Mouse (Mus musculus): ENCODE measurements around the gene Gm49325. TPM values are rescaled to one million over a fixed set of nuclear protein-coding genes. Genes with fewer than 3 reads are reported as not detected.

Gm49325 gene
- 10 to 100 TPM; 15.9 to 20.8 TPM for total RNA-seq (2021)

DNA sequence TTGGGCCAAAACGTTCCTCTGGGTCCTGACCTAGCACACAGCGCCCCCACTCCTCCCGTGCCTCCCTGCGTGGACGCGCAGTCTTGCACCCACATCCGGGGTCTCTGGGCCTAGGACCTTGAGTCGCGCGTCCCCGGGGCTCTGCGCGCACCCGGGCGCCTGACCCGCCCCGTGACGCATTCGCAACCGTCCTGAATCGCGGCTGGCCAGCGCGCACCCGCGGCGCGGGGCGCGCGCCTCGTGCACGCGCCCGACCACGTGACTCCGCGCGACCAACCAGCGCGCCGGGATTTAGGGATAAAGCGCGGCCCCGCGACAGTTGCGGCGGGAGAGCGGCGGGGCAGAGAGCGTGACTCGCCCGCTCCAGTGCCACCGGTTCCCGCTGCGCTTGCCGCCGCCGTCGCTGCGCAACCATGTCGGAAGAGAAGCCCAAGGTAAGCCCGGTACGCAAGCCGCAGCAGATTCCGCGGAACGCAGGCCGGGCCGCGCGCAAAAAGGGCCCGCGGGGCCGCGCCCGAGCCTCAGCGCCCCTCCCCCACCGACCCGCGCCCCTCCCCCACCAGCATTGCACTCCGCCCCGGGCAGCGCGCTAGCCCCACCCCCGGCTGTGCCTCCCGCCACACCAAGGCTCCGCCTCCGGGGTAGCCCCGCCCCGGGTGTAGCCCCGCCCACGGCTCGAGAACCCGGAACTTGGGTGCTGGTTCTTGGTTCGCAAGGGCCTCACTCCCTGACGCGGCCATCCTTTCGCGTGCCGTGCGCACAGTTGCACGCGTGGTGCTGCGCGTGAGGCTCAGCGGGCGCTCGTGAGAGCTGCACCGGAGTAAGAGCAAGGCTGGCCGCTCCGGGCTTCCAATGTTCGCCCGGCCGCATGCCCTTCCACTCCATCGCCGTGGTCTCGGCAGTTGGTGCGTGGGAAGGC lies at the start of gene Gm49325, which contains the start of gene Sumo3:
Gene Gm49325 (plus strand): TSS at position 290 of the 919 bp plus-strand sequence.
Gene Sumo3 (plus strand): TSS at position 190 of the 919 bp plus-strand sequence.
- DNase-seq, result peak; percentile 99

DNA sequence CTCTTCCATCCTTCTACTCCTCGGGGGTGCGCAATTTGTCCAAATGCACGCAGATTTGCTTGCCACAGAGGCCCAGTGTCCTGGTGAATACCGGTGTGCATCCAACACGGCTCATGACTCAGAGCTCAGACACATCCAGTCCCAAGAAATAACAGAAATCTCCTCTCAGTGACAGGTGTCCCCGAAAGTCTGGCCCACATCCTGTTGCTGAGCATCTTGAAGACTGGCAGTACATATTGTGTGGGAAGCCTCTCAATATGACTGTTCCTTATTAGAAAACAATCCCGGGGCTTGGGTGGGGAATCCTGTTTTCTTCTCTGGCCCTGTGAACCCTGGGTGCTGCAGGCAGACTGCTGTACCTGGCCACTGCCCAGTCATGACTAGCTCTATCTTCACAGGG lies 49.4 kb upstream of the Gm49325 start:
- DNase-seq, result no peak

DNA sequence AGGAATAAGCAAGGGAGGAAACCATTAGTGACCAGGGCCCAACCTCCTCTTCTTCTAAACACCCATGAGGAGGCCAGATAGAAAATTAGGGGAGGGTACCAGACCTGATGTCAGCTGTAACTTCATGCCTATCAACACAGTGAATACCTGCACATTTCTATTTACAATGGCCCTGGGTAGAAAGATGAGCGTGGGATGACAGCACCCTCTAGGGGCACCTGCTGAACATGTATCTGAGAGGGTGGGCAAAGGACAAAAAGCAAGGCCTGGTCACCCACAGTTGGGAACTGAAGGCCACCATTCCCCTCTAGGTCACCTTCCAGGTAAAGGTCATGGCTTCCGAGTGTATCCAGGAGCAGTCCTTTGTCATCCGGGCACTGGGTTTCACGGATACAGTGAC lies 48.4 kb upstream of the Gm49325 start:
- DNase-seq, result no peak

DNA sequence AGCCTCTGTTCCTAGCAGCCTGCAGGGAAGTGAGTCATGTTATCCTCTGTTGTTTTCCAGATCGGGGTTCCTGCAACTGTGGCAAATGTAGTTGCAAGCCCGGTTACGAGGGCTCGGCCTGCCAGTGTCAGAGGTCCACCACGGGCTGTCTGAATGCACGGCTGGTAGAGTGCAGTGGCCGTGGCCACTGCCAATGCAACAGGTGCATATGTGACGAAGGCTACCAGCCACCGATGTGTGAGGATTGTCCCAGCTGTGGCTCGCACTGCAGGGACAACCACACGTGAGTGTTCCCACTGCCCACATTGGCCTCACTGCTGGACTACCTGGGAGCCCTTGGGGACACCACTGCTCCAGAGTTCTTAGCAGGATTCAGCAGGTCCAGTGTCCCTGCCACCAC lies 45.9 kb upstream of the Gm49325 start:
- DNase-seq, result no peak

DNA sequence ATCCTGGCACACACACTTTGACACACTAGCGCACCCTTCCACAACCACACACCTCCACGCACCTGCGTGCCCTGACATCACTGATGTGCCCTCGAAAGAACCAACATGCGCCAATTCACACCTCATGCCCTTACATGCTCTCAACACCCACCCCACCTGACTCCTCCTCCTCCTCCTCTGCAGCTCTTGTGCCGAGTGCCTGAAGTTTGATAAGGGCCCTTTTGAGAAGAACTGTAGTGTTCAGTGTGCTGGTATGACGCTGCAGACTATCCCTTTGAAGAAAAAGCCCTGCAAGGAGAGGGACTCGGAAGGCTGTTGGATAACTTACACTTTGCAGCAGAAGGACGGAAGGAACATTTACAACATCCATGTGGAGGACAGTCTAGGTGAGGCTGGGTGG lies 45.2 kb upstream of the Gm49325 start:
- DNase-seq, result no peak

DNA sequence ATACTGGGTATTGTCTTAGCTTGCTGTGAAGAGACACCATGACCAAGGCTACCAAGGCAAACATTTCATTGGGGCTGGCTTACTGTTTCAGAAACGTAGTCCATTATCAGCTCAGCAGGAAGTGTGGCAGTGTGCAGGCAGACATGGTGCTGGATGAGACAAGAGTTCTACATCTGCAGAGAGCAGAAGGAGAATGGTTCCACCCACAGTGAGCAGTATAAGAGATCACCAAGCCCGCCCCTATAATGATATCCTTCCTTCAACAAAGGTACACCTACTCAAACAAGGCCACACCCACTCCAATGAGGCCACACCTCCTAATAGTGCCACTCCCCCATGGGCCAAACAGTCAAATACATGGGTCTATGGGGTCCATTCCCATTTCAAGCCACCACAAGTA lies 44.5 kb upstream of the Gm49325 start:
- no peak for DNase-seq

DNA sequence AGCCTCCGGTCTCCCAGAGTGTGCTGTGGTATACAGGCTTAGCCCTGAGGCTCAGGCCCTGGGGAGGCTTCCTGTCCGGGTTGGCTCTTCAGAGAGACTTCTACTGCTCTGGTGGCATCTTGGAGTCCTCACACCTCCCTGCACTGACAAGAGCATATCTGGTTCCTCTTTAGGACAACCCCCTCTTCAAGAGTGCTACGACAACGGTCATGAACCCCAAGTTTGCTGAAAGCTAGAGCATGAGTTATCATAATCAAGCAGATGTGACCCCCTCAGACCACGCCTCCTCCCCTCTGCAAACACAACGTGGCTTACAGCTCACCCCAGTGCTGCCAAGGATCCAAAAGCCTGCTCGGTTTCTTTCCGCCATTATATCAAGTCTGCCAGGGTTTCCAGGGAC lies 41.0 kb upstream of the Gm49325 start:
- DNase-seq, result no peak

DNA sequence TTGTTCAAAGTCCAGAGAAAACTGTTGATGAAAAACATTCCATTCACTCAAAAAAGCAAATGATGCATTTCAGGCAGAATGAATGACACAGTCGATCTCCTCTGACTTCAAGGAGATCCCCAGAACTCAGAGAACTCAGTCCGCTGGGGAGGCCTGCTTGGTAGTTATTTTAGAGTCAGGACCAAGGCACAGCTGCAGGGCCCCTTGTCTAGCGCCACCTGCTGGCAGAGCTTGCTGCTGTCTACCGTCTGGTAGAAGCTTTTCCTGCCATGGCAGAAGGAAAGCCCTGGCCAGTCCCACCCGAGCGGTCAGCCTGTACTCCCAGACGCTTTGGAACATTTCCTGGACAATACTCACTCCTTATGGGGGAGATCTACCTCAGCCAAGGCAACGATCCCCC lies 39.3 kb upstream of the Gm49325 start:
- peak; percentile 94 for DNase-seq

DNA sequence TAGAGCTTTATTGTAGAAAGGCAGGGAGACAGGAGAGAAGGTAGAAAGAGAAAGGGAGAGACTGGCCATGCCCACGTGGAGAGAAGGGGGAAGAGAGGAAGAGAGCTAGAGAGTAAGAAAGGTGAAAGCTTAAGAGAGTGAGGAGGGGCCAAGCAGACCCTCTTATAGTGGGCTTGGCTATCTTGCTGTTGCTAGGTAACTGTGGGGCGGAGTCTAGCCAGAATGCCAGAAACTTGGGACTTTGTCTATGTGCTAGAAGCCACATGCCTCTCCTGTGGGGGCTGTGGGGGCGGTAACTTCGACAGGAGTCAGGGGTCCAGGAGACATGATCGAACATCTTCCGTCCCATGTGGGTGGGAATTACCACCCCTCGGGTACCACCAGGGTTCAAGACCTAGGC lies 36.5 kb upstream of the Gm49325 start:
- no peak for DNase-seq

DNA sequence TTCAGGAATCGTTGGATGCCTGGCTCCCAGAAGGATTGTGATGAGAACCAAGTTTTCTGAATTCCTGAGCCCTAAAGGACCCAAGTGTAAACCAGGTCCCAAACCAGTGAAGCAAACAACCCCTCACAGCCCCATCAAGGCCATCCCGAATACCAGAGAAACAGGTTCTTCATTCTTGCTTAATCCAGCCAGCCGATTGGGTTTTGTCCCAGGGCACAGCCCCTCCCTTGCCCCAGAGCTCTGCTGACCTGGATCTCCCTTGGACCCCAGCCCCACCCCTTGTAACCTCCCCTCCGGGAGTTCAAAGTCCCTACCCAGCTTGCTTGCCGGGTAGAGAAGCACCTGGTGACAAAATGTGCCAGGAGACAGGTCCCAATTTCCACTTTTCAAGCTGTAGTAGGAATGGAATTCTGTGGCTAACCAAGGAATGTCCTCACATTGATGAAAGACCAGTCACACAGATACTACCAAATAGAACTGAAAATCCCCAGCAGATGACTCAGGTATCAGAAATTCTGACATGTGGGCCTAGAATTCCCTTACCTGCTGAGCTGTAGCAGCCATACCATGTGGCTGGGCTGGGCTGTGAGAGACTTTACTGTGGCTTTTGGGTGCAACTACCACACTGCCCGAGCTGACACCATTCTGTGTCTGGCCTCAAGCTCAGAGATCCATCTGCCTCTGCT lies 35.9 kb upstream of the Gm49325 start:
- no peak for DNase-seq

DNA sequence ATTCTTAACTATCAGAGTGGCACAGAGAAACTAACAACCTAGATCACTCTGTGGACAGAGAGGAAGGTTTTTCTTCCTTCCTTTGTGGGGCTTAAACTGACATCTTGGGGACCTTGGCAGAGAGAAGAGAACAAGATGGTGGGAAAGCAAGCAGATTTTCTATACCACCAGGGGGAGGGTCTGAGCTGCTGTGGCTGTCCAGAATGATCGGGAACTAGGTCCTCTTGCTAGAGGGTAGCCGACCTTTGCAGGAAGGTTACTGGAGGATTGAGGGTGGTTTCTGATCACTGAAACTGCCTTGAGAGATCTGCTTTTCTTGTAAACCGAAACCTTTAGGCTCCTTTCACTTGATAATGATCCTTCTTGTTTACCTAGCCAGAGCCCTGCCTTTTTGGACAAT lies 33.8 kb upstream of the Gm49325 start:
- no peak for DNase-seq

DNA sequence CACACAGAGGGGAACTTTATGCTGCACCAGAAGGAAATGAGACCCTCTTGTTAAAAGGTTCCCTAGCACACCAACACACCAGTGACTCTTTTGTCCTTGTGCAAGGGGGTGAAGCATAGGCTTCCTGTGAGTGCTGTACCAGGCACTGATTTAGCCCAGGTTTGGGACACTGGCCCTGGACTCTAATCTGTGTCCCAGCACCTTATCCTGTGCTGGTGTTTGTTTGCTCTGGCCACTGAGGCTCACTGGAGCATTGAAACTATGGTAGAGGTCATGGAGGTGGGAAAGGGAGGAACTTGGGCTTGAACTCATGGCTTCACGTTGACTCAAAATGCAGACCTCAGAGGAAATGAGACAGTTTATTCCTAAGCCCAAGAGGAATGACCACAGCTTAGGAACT lies 32.8 kb upstream of the Gm49325 start:
- DNase-seq, result no peak

DNA sequence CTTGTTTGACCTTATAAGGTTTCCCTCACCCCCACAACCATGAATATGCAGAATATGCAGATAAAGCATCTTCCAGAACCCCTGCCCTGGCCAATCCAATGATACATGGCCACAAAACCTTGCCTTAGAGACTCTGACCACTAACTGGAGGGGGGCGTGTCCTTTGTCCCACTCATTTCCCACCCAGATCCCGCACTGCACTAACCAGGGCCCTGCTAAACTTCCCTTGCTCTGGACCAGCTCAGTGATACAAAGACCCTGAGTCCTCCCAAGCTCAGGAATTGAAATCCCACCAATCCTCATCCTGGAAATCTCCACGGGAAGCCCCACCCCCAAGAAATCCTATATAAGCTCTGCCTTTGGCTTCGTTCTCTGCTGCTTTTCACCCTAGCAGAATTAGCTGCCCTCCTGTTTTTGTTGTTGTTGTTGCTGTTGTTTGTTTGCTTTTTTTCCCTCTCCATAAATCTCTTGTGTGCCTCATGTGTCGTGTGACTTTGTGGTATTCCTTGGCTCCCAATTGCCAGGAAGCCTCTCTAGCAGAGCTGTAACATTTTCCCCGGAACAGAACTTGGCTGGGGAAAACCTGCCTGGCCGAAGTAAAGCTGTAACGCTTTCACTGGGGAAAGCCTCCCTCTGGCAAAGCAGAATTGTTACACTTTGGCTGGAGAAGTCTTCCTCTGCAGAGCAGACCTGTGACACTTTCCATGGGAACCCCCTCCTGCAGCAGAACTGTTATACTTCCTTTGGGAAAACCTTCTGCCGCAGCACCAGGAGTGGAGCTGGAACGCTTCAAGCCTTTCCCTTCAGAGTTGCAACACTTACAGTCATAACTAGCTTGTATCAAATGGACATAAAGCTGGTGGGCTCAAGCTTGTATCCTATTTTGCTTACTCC lies 25.7 kb upstream of the Gm49325 start:
- peak; percentile 27 for DNase-seq

DNA sequence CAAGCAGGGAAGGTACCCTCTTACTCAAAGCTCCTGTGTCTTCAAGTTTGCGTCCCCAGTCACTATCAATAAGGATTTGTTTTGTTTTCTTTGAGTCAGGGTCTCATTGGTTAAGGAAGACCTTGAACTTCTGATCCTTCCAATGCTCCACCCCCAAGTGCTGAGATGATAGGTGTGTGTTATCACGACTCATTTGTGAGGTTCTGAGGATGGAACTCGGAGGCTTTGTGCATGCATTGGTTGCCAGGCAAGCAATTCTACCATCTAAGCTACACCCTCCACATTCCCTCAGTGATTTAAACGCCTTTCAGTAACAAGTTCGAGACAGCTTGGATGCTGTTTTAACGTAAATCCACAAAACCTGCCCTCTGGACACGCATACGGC lies 25.0 kb upstream of the Gm49325 start:
- DNase-seq, result no peak

DNA sequence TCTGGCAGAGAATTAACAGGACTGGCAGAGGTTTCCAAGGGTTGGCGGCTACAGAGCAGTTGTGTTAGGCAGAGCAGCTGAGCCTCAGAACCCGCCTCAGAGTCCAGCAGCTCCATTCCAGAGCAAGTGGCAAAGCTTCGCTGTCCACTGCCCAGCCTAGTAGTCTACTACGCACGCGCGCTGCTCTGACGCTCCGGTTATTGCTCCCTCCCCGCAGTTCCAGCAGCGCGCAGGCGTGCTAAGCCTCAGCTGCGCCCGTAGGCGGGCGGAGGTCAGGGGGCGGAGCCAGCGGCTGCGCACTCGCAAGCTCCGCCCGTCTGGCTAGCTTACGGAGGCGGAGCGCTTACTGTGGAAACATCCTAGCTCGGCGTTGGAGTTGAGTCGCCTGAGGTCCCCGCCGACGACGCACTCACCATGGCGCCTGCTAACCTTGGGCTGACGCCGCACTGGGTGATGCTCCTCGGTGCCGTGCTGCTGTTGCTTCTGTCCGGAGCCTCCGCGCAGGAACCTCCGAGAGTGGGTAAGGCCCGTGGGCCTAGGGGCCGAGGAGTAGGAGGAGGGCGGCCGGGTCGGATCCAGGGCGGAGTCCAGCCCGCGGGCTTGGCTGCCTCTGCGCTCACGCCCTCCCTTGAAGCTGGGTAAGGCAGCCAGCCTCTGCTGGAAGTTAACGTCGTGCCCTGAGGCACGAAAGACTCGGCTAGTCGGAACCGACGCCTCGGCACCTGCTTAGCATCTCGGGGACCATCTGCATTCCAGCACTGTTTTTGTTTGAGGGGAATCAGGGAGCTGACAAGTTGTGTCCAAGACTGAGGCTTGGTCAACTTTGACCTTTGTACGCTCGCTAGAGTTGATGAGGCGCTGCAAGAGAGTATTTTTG lies 24.4 kb upstream of the Gm49325 start, which contains the start of gene Pttg1ip:
Gene Pttg1ip (plus strand): TSS at position 313 of the 877 bp plus-strand sequence.
- DNase-seq, result peak; percentile 97

DNA sequence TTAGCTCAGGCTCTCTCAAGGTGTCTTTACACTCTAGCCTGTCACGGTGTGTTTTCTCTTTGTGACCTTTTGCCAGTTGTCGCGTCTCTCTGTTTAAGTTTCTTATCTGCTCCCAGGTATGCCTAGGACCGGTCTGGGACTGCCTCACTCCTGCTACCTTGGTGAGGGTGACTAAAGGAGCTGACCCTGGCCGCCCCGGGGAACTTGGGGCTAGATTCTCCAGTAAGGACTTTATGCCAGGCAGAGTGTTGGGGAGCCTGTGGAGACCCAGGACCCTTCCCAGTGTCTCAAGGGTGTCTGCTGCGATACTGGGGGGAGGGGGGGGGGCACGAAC lies 23.7 kb upstream of the Gm49325 start:
- no peak for DNase-seq

DNA sequence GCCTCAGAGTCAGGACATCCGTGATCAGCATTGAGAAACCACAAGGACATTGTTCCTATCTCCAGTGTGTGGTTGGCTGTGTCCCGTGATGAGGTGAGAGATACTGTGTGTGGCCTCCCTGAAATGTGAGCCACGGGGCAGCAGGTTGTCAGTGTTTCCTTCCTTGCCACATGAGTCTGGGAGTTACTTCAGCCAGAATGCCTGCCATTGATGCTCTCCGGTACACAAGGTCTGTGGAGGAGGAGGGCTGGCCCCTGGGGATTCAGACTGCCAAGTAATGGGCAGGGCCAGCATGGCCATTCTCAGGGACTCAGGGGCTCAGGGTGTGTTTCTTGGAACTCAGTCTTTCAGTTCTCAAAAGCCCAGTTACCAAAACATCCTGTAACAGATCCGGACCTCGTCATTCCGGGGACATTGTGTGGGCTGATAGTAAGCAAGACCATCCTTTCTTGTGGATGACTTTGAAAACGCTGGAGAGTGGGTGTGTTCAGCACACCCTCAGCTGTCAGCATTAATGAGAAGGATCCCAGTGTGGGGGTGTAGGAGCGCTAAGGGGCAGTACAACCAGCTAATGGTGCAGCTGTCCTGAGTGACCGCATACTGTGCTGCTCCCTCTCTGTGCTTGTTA lies 22.1 kb upstream of the Gm49325 start:
- peak; percentile 45 for DNase-seq

DNA sequence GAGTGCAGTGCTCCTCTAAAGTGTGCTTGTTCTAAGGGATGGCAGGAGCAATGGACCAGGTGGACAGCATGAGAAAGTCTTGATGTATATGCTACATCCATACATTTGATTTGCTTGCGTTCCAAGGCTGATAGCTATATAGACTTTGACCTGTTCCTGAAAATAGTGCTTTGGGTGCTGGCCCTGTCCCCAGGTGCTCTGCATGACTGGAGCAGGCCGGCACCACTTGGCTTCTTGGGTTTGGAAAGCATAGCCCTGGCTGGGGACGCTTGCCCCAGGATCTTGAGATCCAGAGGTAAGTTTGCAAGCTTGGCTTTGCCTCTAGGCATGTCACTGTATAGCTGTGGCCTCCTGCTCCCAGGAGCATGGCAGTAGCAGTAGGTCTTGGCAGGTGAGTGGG lies 19.4 kb upstream of the Gm49325 start:
- no peak for DNase-seq

DNA sequence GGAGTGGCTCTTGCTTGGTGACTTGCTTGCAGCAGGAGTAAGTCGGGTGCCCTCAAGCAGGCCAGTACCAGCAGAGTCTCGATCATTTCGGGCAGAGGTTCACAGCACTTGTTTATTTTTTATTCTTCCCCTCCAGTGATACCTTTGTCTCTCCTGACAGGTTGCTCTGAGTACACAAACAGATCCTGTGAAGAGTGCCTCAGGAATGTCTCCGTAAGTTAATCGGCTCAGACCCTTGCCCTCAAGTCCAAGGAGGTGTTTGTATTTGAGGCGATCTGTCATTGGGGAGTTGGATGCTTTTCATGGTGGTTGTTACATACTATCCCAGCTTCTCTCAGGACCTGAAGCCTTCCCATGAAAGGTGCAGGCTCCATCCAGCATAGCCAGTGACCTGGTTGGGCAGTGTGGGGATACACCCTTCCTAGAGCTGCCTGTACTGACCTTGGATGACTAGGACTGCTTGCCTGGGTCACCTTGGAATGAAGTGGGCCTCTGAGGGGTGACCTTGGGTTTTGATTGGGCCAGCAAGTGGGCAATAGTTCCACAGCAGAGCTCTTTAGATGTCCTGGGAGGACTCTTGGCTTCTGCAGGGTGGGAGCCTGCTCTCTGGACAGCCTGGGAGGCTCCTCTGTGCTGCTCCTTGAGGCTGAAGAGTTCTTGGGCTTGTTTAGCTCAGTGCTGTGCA lies 18.8 kb upstream of the Gm49325 start:
- DNase-seq, result no peak

DNA sequence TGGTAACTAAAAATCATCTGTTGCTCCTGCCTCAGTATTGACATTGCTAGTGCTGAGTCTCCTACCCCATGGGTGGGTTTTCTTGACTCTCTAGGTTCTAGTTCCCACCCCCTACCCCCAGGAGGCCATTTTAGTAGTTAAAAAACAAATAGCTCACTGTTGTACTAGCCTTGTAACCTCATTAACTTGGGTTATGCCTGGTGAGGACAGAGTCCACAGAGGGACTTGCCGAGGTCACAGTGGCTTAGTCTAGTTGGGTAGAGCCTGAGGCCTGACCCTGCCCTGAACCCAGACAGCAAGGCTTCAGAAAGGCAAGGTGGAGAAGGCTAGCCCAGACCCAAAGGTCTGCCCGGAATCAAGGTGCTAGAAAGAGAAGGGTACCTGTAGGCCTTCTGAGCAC lies 18.0 kb upstream of the Gm49325 start:
- no peak for DNase-seq

DNA sequence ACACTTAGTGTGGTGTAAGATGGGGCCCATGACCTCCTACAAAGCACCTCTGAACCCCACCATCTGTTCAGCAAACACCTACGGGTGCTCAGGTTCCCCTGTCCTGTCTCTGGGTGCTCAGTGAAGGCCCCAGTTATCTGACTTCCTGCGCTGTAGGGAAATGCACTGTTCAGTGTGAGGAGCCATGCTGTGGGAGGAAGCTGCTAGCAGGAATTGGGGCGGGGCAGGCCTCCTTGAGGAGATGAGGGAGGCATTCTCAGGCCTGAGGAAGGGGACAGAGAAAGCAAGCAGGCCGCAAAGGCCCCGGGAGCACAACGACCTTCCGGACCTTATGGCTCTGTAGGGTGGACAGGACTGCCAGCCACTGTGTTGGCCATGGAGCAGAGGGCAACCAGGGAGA lies 16.9 kb upstream of the Gm49325 start:
- DNase-seq, result no peak
